Mouse (Mus musculus) splenic B cell, adult 2 months (primary cell): ENCODE data around the gene Msi2.

Experiments
- DNase-seq: peaks from one replicate; pipeline ENCODE4 v3.0.0-alpha.2; 2011; ENCODE audit warnings: low read depth, low spot score
- H3K27me3 ChIP-seq: 2 replicates; pipeline ENCODE4 v1.6.1; 2012; ENCODE audit warnings: mild to moderate bottlenecking, low read length, moderate library complexity, mixed read lengths; ENCODE audit not compliant: control insufficient read depth, poor library complexity, insufficient read depth, severe bottlenecking
- H3K36me3 ChIP-seq: 2 replicates; pipeline ENCODE4 v1.6.1; 2012; ENCODE audit warnings: mild to moderate bottlenecking, low read length, moderate library complexity, mixed read lengths; ENCODE audit not compliant: control insufficient read depth, poor library complexity, insufficient read depth, severe bottlenecking

Gene Msi2

DNA sequence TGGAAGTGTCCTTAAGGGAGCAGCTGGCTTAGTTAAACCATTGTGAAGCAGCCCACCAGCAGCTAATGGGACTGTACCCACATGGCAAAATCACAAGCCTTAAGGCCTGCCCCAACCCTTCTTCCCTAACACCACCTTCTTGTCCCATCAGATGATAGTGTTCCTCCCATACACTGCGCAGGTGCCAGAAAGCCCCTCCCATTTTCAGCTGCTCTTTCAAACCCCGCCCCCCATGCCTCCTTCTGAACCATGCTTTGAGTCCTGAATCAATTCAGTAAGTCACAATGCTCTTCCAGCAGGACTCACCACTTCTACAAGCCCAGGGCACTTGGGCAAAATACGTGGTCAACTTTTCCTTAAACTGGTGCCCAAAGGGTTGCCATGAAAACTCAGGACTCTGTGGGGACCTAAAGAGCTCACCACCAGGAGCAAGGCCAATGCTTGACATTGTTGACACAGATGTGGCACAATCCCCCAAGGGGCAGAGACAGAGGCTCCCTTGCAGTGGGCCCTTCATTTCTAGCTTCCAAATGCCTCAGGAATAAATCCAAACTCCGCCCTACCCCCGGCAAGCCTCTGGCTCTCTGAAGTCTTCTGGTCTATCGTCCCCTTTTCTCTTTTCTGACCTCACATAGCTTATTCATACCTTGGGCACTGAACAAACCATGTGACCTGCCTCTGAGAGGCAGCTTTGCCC is 169.3 kb downstream of the Msi2 start:
- no peak for DNase-seq
- H3K27me3 ChIP-seq = no peaks in the 10 kb centered on the region
- no peaks in the 10 kb centered on the region for H3K36me3 ChIP-seq

DNA sequence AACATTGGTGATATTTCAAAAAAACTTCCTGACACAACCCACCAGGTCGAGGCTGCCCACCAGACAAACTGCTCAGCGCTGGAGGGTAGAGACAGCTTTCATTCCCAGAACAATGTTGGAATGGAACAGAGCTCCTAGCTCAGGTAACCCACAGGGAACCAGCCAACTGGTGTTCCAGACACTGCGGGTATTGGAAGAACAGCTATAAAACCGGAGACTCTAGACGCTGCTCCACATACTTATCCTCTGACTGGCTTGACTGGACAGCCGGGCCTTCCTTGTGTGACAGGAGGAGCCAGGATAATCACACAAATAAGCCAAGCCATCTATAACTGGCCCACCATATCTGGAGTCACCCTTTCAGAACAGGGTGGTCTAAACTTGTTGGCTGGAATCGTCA is 169.9 kb downstream of the Msi2 start:
- Histone ChIP-seq H3K36me3 (no peaks in the 10 kb centered on the region), H3K27me3 (no peaks in the 10 kb centered on the region)
- DNase-seq = no peak

DNA sequence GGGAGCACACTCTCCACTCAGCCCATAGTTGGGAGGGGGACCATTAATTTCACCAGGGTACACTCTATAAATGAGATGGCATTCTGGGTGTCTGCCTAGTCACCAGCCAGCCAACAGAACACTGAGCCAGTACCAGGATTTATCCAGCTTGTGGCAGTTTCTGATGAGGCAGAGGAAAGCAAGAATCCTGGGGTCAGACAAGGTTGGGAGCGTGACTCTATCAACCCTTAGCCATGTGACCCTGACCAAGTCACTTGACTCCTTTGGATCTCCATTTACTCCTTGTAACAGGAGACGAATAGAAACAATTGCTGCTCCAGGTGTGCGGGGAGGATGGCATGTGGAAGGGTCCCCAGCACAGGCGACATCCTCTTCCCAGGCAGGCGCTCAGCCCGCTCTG is 174.5 kb downstream of the Msi2 start:
- no peaks in the 10 kb centered on the region for H3K36me3 ChIP-seq
- H3K27me3 ChIP-seq = no peaks in the 10 kb centered on the region
- no peak for DNase-seq

DNA sequence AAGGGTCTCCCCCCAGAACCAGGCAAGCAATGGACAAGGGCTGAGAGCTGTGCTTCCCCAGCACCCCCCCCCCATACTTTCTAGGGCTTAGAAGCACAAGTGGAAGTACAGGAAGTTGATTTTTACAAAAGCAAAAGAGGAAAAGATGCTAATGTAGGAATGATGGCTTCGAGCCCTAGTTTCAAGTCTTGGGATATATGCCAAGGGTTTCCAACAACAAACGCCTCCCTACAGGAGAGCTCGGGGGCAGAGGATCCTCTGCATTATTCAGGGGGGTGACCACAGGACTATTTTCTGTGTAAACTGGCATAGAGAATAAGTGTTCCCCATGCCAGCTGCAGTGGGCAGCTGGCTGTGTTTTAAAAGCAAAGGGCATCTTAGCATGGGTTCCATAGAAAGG is 175.5 kb downstream of the Msi2 start:
- no peaks in the 10 kb centered on the region for H3K27me3 ChIP-seq
- DNase-seq = no peak
- H3K36me3 ChIP-seq = no peaks in the 10 kb centered on the region

DNA sequence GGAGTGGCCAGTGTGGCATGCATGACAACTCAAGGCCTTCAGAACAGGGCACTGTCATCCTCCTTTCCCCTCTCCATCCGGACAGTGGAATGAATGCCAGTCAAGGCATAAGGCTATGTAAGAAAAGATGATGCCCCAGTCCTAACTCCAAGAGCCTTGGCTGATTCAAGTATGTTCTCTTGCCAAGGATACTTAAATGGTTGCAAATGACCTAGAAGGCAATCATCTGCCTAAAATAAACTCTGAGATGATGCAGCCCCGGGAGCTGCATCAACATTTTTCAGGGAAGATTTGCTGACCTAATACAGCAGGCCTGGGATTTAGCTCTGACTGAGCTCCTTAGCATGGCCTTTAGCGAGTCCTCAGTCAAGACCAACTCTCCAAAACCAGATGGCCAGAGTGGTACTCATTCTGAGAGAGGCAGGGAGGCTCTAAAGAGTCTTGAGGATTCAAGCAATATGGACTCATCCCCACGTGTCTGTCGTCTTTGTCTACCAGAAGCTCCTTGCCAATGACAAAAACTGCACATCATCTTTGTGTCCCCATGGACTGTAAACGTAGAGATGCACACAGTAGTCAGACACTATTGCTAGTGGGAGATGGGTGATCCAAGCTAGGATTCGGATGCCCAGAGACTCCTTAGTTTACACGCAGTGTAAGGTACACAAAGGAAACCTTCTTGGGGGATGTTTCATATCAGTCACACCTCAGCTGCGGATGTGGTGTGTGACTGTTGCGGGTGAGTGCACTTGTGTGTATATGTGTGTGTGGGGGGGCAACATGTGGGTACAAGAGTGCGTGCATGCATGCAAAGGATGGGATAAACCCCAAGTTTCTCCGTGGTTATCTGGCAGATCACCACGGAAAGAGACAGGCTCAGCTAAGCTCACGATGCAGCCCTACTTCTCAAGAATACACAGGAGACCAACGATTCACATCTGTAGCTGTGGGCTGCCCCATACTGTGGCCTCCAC is 176.4 kb downstream of the Msi2 start:
- peak; percentile 50 for DNase-seq
- Histone ChIP-seq H3K36me3 (no peaks in the 10 kb centered on the region), H3K27me3 (no peaks in the 10 kb centered on the region)

DNA sequence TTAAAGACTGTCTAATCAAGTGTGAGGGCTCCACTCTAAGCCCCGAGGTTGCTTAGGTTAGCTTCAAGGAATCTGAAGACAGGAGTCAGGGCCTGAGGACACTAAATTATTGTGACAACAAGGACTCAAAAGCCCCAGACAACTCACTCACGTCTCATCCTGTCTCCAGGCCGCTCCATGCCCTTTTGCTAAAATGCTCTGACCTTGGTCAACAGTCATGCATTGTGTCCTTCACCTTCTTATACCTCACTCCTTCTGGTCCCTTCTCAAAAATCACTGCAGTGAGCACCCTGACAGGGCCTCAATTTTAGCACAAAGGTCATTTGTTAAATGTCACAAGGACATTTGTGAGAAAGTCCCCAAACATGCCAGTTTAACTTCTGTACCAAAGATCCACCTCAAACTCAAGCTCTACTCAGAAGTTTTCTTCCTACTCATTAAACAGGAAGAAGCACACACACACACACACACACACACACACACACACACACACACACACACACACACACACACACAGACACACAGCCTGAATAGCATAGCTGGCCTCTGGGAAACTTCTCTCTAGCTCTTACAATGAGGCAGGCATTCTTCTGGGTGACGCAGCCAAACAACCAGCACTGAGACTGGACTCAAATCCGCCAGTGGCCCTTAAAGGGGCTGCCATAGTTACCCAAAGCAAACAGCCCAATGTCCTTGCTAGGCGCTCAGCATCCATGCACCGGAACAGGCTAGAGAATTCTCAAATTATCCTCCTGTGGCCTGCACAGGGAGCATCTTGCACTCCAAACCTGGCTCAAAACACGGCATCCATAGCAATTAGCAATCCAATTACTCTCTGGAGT is 178.5 kb downstream of the Msi2 start:
- no peaks in the 10 kb centered on the region for H3K27me3 ChIP-seq
- no peaks in the 10 kb centered on the region for H3K36me3 ChIP-seq
- DNase-seq = no peak

DNA sequence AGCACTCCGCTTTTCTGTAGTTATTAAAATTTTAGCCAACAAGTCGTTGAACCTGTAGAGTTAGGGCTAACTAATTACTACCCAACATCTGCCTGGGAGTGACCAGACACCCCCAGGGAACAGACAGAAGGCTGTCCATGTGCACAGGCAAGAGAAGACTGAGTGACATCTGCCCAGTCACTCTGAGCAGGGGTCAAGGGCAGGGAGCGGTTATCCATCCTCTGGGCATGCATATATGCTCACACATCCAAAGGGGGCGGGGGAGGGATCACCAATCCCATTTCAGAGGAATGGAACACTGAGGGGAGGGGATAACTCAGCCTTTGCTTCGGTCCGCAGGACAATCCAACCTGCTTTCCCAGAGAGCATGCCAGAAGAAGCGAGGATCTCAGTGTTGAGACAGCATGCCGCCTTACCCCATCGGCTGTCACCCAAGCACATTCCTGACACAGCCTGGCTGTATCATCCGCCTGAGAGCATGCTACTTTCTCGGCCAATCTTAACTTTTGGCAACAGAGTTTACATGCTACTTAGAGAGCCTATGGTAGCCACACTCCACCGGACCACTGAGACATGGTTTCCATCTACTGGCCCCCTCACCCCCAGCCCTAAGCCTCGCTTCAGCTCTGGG is 179.5 kb downstream of the Msi2 start:
- H3K36me3 ChIP-seq = no peaks in the 10 kb centered on the region
- DNase-seq = no peak
- no peaks in the 10 kb centered on the region for H3K27me3 ChIP-seq

DNA sequence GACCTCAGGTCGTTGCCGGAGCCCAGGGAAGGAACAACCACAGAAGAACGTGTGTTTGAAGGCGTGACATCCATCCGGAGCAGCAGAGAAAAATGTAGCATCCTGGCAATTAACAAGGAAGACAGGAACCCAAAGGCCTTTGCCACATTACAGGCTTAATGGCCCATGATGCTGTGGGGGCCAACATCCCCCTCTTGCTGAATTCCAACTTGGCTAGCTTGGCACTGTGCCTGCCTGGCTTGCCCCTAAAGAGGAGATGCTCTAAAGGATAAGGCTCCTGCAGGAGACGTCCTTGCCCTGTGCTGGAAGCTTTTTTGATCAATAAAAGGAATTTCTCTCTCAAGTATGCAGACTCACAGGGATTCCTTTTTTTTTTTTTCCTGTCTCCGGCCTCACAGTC is 181.0 kb downstream of the Msi2 start:
- no peaks in the 10 kb centered on the region for H3K36me3 ChIP-seq
- no peaks in the 10 kb centered on the region for H3K27me3 ChIP-seq
- DNase-seq = no peak

DNA sequence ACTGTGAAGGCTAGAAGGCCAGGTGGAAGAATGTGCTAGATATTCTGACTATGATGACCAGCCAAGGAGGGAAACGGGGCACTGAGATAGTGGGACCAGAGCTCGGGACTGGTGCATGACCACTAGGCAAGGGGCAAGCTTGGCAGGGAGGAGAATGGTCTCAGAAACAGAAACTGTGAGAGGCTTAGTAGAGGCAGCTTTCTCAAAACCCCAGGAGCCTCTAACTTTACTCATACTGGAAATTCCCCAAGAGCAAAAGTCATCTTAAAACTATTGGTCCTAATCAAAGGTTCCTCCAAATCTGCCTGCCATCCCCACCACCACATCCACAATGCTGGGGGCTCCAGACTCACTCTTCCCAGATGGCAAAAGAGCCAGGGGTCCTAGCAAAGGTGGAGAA is 181.5 kb downstream of the Msi2 start:
- Histone ChIP-seq H3K27me3 (no peaks in the 10 kb centered on the region), H3K36me3 (no peaks in the 10 kb centered on the region)
- no peak for DNase-seq

DNA sequence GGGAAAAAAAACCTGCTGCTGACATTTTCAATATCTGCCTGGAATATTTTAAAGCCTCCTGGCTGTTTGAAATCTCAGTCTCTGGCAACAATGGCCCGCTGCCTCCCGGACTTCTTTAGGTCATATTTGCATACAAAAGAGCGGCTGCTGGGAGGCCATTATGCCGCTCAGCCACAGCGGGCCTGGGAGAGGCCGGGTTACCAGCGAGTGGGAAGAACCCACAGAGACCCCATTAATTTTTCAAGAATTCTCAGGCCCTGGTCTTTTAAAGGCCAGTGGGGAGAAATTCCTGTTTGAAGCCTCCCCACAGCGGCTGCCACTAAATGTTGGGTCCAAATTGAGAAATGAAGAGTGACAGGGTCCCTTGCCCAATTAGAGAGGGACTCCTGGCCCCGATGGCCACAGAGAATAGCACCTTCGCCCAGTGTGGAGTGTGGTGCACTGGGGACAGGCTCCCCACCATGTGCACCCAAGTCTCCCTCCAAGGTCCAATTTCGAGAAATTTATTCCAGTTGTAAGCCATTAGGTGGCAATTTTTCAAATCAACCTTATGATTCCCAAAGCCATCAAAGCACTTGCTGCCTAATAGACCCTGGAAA is 183.9 kb downstream of the Msi2 start:
- no peak for DNase-seq
- no peaks in the 10 kb centered on the region for H3K27me3 ChIP-seq
- no peaks in the 10 kb centered on the region for H3K36me3 ChIP-seq

DNA sequence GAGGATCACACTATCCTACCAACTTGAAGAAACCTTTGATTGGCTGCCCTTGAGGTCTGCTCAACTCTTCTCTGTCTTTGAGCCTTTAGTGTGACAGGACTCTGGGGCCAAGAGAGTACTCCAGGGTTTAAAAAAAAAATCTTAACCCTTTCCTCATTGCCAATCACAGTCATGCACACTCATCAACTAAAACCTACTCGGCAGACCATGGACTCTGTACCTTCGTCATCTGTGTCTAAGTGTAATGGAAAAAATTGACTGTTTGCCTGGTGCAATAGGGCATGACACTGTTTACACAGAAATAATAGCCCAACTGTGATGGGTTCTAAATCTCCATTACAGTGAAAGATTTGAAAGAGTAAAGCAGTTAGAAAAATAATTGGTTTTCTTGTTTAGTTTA is 186.3 kb downstream of the Msi2 start:
- peak; percentile 47 for DNase-seq
- Histone ChIP-seq H3K27me3 (no peaks in the 10 kb centered on the region), H3K36me3 (no peaks in the 10 kb centered on the region)

DNA sequence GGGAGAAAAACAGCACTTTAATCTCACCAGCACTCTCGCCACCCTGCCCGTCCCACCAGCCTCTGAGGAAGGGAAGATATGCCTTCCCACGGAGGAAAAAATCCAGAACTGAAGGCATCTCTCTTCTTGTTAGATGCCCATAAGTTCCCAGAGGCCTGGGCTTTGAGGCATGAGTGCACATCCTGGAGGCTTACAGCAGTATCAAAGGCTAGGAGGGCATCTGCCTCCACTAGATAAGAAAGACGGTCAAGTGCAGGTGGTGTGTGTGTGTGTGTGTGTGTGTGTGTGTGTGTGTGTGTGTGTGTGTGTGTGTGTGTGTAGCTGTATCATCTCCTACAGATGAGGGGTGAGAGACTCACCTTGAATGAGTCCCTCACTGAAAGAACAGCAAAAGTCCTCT is 188.3 kb downstream of the Msi2 start:
- Histone ChIP-seq H3K36me3 (no peaks in the 10 kb centered on the region), H3K27me3 (no peaks in the 10 kb centered on the region)
- DNase-seq = no peak

DNA sequence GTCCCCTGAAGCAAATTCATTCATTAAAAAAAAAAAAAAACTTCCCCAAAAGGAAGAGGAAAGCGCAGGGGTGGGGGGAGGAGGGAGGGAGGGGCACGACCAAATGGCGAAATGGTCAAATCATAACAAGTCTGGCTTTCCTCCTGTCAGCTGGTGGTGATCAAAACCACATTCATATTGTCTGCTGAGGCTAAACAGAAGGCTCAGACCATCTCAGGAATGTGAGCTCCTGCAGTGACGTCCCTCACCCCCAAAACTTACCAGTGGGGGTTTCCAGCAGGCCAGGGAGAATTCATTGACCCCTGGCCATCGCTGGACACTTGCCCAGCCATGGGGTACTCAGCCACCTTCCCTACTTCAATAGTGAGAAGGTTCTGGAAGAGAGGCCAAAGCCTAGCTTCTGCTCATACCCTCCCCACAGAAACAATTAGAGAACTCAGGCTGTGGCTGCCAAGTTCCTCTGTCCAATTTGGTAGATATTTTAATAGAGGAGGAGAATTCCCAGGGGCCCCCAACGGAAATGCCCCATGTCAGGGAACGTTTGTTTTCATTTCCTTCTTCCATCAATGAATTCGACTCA is 189.7 kb downstream of the Msi2 start:
- DNase-seq = peak; percentile 26
- H3K27me3 ChIP-seq = no peaks in the 10 kb centered on the region
- no peaks in the 10 kb centered on the region; the same call in 1 of the 2 replicates for H3K36me3 ChIP-seq

DNA sequence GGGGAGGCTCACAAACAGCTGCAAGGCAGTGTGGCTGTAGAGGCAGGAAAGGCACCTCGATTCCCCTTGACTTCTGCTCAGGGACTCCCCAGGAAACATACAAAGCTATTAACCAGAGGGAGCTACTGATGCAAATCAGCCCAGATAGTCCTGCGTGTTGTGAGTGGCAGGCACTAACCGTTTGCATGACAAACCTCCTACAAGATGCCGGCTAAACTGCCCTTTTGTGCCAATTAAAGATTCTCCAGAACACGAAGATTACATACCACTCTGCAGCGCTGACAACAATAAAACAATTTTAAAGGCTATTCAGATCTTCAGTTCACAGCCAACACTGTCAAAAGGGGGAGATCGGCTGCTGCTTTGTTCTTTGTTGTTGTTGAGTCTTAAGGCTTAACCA is 191.6 kb downstream of the Msi2 start:
- H3K36me3 ChIP-seq = no peaks in the 10 kb centered on the region; the same call in 1 of the 2 replicates
- H3K27me3 ChIP-seq = no peaks in the 10 kb centered on the region
- peak; percentile 60 for DNase-seq
